Mouse (Mus musculus) mouse trophoblast stem cell (cell line): ENCODE data around the gene Slc35b2.

Experiments
- in situ Hi-C, 2 experiments: fragments of 300-500 bp; cut with MseI, MboI; formaldehyde crosslinking; loops; 2 replicates in 1 of 2; 3 replicates in 1 of 2; pipeline ENCODE4 v1.15.1; 2025

Slc35b2 gene

GRCm38 (mm10) chr17:45598376-45598775 is 34.7 kb downstream of the Slc35b2 start:
- in situ Hi-C loops = no loop called here

GRCm38 (mm10) chr17:45598891-45599290 is 35.2 kb downstream of the Slc35b2 start:
- in situ Hi-C loops = no loop called here

- in situ Hi-C loops = no loop called here
Observed at GRCm38 (mm10) chr17:45599446-45600242, 36.0 kb downstream of the Slc35b2 start, which contains the start of gene Slc29a1. Slc29a1 (minus strand) TSS chr17:45599606.

GRCm38 (mm10) chr17:45600267-45600666 is 36.6 kb downstream of the Slc35b2 start:
- in situ Hi-C loops = no loop called here

- in situ Hi-C loops = no loop called here
Observed at GRCm38 (mm10) chr17:45601325-45601724, 37.7 kb downstream of the Slc35b2 start.

GRCm38 (mm10) chr17:45601877-45602304 is 38.2 kb downstream of the Slc35b2 start, which contains the start of gene Mymx:
Mymx (minus strand) TSS chr17:45602102.
- in situ Hi-C loops = no loop called here

GRCm38 (mm10) chr17:45602984-45603383 is 39.3 kb downstream of the Slc35b2 start:
- in situ Hi-C loops = no loop called here

- in situ Hi-C loops = no loop called here
Observed at GRCm38 (mm10) chr17:45606992-45607879, 43.6 kb downstream of the Slc35b2 start.

GRCm38 (mm10) chr17:45608396-45608795 is 44.7 kb downstream of the Slc35b2 start:
- in situ Hi-C loops = no loop called here

GRCm38 (mm10) chr17:45610144-45610866 is 46.6 kb downstream of the Slc35b2 start:
- in situ Hi-C loops = no loop called here

- in situ Hi-C loops = no loop called here
Observed at GRCm38 (mm10) chr17:45612008-45612407, 48.3 kb downstream of the Slc35b2 start.

GRCm38 (mm10) chr17:45612921-45613320 is 49.2 kb downstream of the Slc35b2 start:
- in situ Hi-C loops = no loop called here

GRCm38 (mm10) chr17:45616046-45616650 is 52.5 kb downstream of the Slc35b2 start:
- in situ Hi-C loops = no loop called here

GRCm38 (mm10) chr17:45616679-45617078 is 53.0 kb downstream of the Slc35b2 start:
- in situ Hi-C loops = no loop called here
